Mouse (Mus musculus) neural tube, embryonic 12.5 days (tissue): ENCODE data around the gene Rps4x. TPM values are rescaled to one million over a fixed set of nuclear protein-coding genes. Genes with fewer than 3 reads are reported as not detected.

Source experiments
- ATAC-seq: fragments of 200-750 bp; cut with Nextera tagmentation; 2 replicates; pipeline ENCODE4 v1.8.0; 2017; ENCODE audit warnings: low read depth, mild to moderate bottlenecking, moderate TSS enrichment, moderate library complexity; ENCODE audit not compliant: low FRiP score
- H3K27ac ChIP-seq: fragments of 300-500 bp; sonication (generic); 2 replicates; pipeline ENCODE4 v1.5.1; 2016
- H3K27me3 ChIP-seq: fragments of 300-500 bp; sonication (generic); replicated peaks from 2 replicates; pipeline ENCODE4 v1.6.1; 2016; ENCODE audit warnings: mild to moderate bottlenecking
- H3K36me3 ChIP-seq: fragments of 300-500 bp; sonication (generic); 2 replicates; pipeline ENCODE4 v1.6.1; 2016; ENCODE audit warnings: mild to moderate bottlenecking
- H3K4me1 ChIP-seq: fragments of 300-500 bp; sonication (generic); 2 replicates; pipeline ENCODE4 v1.6.1; 2016
- H3K4me2 ChIP-seq: fragments of 300-500 bp; sonication (generic); replicated peaks from 2 replicates; pipeline ENCODE4 v1.6.1; 2016; ENCODE audit warnings: mild to moderate bottlenecking
- H3K4me3 ChIP-seq: fragments of 300-500 bp; sonication (generic); 2 replicates; pipeline ENCODE4 v1.5.1; 2016
- H3K9ac ChIP-seq: fragments of 300-500 bp; sonication (generic); 2 replicates; pipeline ENCODE4 v1.6.1; 2016; ENCODE audit warnings: mild to moderate bottlenecking
- H3K9me3 ChIP-seq: fragments of 300-500 bp; sonication (generic); 2 replicates; pipeline ENCODE4 v1.6.1; 2016; ENCODE audit warnings: mild to moderate bottlenecking
- WGBS: fragments of 180-500 bp; shearing (Covaris S2); methylation state at CpG from one replicate; pipeline ENCODE4 v1.1.7; 2016; 5-methylcytosine and 5-hydroxymethylcytosine counted together
- polyA plus RNA-seq: library from polyadenylated mRNA; unstranded; fragments of >200 nt; fragmentation: Nextera tagmentation; extraction: Ambion mirVana; gene quantifications from 2 replicates; pipeline ENCODE4 v1.2.1, GENCODE M21; 2016

Gene Rps4x
- polyA plus RNA-seq, 1 experiment from 2014 or later = 429 TPM

DNA sequence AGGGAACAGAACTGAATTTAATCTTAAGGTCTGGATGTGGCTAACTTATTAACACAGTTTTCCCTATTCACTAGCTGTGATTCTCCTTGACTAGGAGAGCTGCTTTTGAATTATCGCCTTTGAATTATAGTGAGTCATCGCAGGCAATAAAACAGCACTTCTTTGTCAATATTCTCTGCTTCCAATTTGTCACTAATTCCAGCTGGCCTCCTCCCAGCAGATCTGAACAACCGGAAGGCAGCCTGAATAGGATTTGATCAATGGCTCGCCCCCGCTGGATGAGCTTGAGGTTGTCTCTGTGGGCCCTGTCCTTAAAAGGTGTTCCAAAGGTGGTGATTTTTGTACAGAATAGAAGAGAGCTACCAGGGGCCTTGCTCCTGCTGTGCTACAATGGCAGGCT, 22.7 kb downstream of the Rps4x start:
- H3K27me3 ChIP-seq = no peaks in the 10 kb centered on the region
- no peak overlapping the region for H3K4me3 ChIP-seq
- H3K27ac ChIP-seq = no peak overlapping the region
- H3K9ac ChIP-seq = no peak overlapping the region
- 36% methylated on average over 5 of the region's 5 CpGs for WGBS
- no peaks in the 10 kb centered on the region for H3K4me1 ChIP-seq
- H3K36me3 ChIP-seq = no peaks in the 10 kb centered on the region
- ATAC-seq = no peak
- H3K9me3 ChIP-seq = no peaks in the 10 kb centered on the region
- H3K4me2 ChIP-seq = no peak overlapping the region

- Histone ChIP-seq H3K4me1 (no peaks in the 10 kb centered on the region), H3K4me2 (no peak overlapping the region), H3K27me3 (no peaks in the 10 kb centered on the region), H3K9ac (no peak overlapping the region), H3K36me3 (no peaks in the 10 kb centered on the region), H3K27ac (no peak overlapping the region), H3K9me3 (no peaks in the 10 kb centered on the region), H3K4me3 (no peak overlapping the region)
- WGBS = 77% methylated on average over 4 of the region's 4 CpGs
- ATAC-seq = no peak
Measured at GRCm38 (mm10) chrX:102163529-102163928, 25.7 kb downstream of the Rps4x start.

DNA sequence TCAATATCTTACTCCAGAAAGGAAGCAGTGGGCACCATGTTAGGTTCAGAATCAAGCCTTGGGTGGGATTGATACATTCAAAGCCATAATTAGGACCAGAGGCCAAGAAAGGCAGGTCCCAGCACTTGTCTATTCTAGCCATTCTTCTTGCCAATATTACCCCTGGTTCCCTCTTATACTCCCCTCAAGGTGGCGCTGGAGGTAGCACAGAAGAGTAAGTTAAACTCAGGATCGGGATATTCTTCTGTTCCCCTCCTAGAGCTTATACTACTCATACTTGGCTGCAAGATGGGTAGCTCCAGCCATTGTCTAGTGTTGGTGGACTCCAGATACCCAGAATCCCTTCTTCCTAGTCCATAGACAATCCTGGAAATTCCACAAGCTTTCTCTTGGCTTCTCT, 26.1 kb downstream of the Rps4x start:
- H3K36me3 ChIP-seq = no peaks in the 10 kb centered on the region
- H3K4me3 ChIP-seq = no peak overlapping the region
- WGBS = 47% methylated on average over 2 of the region's 2 CpGs
- H3K4me2 ChIP-seq = no peak overlapping the region
- no peaks in the 10 kb centered on the region for H3K27me3 ChIP-seq
- no peak overlapping the region for H3K9ac ChIP-seq
- no peaks in the 10 kb centered on the region for H3K4me1 ChIP-seq
- no peak overlapping the region for H3K27ac ChIP-seq
- no peak for ATAC-seq
- no peaks in the 10 kb centered on the region for H3K9me3 ChIP-seq

DNA sequence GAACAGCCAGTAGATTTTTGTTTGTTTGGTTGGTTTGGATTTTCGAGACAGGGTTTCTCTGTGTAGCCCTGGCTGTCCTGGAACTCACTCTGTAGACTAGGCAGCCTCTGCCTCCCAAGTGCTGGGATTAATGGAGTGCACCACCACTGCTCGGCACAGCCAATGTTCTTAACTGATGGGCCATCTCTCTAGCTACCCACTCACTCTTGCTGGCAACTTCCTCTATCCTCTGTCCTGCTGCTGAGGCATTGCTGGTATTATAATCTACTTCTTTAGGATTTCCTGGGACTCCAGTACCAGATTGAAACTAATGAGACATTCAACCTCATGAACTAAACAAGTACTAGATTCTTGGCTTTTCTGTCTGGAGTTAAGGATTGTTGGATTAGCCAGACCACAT, 28.7 kb downstream of the Rps4x start:
- WGBS = 70% methylated on average over 2 of the region's 2 CpGs
- Histone ChIP-seq H3K4me1 (no peaks in the 10 kb centered on the region), H3K27ac (no peak overlapping the region), H3K9me3 (no peaks in the 10 kb centered on the region), H3K4me2 (no peak overlapping the region), H3K36me3 (no peaks in the 10 kb centered on the region), H3K27me3 (no peaks in the 10 kb centered on the region), H3K9ac (no peak overlapping the region), H3K4me3 (no peak overlapping the region)
- no peak for ATAC-seq

DNA sequence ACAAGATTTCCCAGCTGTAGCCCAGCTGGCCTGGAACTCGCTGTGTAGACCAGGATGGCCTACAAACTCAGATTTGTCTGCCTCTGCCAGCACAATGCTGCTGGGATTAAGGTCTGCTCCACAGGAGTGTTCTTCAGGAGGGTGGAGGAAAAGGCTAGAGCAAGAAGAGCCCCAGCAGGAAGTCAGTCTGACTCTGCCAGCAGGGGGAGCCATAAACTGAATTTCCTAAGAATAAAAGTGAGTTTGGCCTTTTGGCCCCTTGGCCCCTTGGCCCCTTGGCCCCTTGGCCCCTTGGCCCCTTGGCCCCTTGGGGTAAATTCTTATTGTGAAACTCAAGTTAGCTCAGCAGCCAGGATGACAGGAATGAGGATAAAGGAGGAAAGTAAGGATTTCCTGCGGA, 29.4 kb downstream of the Rps4x start:
- no peak for ATAC-seq
- no peak overlapping the region for H3K4me2 ChIP-seq
- no peak overlapping the region for H3K4me3 ChIP-seq
- H3K27ac ChIP-seq = no peak overlapping the region
- no peaks in the 10 kb centered on the region for H3K4me1 ChIP-seq
- H3K9ac ChIP-seq = no peak overlapping the region
- H3K9me3 ChIP-seq = no peaks in the 10 kb centered on the region
- H3K27me3 ChIP-seq = no peaks in the 10 kb centered on the region
- H3K36me3 ChIP-seq = no peaks in the 10 kb centered on the region
- WGBS = 40% methylated on average over 2 of the region's 2 CpGs

DNA sequence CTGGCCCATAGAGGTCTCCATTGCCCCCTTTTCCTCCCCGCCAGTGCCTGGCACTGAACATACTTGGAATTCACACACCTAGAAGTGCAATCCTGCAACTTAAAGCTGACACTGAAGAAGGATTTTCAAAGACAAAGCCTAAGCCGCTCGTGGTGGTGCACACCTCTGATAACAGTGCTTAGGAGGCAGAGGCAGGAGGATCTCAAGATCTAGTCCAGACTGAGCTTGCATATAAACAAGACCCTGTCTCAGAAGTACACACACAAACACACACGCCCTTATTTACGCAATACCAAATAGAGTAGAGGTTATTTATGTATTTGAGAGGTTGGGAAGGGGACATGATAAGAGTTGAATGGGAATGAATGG, 31.8 kb downstream of the Rps4x start:
- no peaks in the 10 kb centered on the region for H3K36me3 ChIP-seq
- H3K4me3 ChIP-seq = peak overlapping the region; percentile 29
- peak overlapping the region; percentile 48 for H3K4me2 ChIP-seq
- no peaks in the 10 kb centered on the region for H3K27me3 ChIP-seq
- WGBS = 48% methylated on average over 5 of the region's 5 CpGs
- no peak overlapping the region for H3K27ac ChIP-seq
- peak; percentile 54; the same call in 1 of the 2 replicates for ATAC-seq
- H3K9me3 ChIP-seq = no peaks in the 10 kb centered on the region
- H3K9ac ChIP-seq = no peak overlapping the region
- no peaks in the 10 kb centered on the region for H3K4me1 ChIP-seq

- peak; percentile 99 for ATAC-seq
- Histone ChIP-seq H3K4me2 (peak within 1 kb of the TSS; percentile 54), H3K36me3 (no peaks in the 10 kb centered on the region), H3K27ac (no peak within 1 kb of the TSS), H3K27me3 (no peaks in the 10 kb centered on the region), H3K9me3 (no peaks in the 10 kb centered on the region), H3K4me1 (no peaks in the 10 kb centered on the region), H3K9ac (peak within 1 kb of the TSS; percentile 22; the same call in 1 of the 2 replicates), H3K4me3 (peak within 1 kb of the TSS; percentile 38)
- 15% methylated on average over 42 of the region's 42 CpGs for WGBS
Measured at GRCm38 (mm10) chrX:102156618-102157422, 32.4 kb downstream of the Rps4x start, which contains the start of gene Ercc6l. Ercc6l (minus strand) TSS chrX:102157091.

GRCm38 (mm10) chrX:102141157-102141556, 48.0 kb downstream of the Rps4x start:
- H3K9ac ChIP-seq = no peak overlapping the region
- H3K27me3 ChIP-seq = no peaks in the 10 kb centered on the region
- no peak overlapping the region for H3K4me3 ChIP-seq
- H3K9me3 ChIP-seq = no peaks in the 10 kb centered on the region
- H3K27ac ChIP-seq = no peak overlapping the region
- no peaks in the 10 kb centered on the region for H3K36me3 ChIP-seq
- WGBS = 95% methylated on average over 1 of the region's 1 CpGs
- ATAC-seq = no peak
- H3K4me1 ChIP-seq = no peaks in the 10 kb centered on the region
- no peak overlapping the region for H3K4me2 ChIP-seq

Other genes with a start within 250 kb of the Rps4x start
- gene Rtl5, start 118.1 kb downstream of the Rps4x start, polyA plus RNA-seq = 4.3 and 5.1 TPM in 2 replicates
- gene Pin4, start 69.9 kb downstream of the Rps4x start, polyA plus RNA-seq = 84.1 and 91.2 TPM in 2 replicates
- 8.7 and 8.8 TPM in 2 replicates for gene Ercc6l, start 32.3 kb downstream of the Rps4x start, polyA plus RNA-seq
- gene Cited1, start 62.8 kb upstream of the Rps4x start, polyA plus RNA-seq = 3.9 and 7.2 TPM in 2 replicates